Mouse (Mus musculus): ENCODE measurements around the gene Dgkh. TPM values are rescaled to one million over a fixed set of nuclear protein-coding genes. Genes with fewer than 3 reads are reported as not detected.

The Dgkh gene
- total RNA-seq, 2 experiments from 2014 or later = 83.6 to 95.7 TPM

DNA sequence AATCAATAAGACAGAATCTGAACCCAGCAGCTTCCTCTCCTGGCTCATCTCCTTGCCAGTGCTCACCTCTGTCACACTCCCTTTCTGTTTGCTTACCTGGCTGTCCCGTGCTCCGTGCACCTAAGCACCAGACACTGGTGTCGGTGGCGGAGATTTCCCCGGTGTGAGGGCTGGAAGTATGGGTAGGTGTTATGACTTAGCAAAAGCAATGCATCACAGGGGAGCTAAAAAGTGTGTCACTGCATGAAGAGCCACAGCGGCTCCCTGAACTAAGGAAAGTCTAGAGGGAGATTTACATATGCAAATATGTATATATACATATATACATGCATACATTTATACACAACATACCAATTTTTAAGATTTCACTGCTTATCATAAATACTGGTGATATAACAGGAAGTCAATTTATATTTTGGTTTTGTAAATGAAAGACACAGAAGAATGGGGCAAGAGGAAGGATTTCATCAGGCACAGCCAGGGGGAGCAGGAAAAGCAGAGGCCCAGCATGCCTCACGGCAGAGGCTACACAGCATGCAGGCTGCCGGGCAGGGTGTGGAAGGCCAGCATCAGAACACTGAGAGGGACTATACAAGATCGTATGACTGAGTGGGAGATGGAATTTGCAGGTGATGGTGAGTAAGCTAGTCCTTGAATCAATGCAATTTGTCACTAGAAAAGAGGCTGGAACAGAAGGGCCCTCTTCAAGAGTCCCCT, 82.0 kb downstream of the Dgkh start:
- intact Hi-C loops (cut with DNase I) = no loop called here
- DNase-seq (ENCODE audit: low spot score in 2 of 2) = no peak

- no peak for DNase-seq (ENCODE audit: low spot score in 2 of 2)
- intact Hi-C loops (cut with DNase I) = no loop called here
These were observed 82.9 kb downstream of the Dgkh start for GRCm38 (mm10) chr14:78649525-78650274.

DNA sequence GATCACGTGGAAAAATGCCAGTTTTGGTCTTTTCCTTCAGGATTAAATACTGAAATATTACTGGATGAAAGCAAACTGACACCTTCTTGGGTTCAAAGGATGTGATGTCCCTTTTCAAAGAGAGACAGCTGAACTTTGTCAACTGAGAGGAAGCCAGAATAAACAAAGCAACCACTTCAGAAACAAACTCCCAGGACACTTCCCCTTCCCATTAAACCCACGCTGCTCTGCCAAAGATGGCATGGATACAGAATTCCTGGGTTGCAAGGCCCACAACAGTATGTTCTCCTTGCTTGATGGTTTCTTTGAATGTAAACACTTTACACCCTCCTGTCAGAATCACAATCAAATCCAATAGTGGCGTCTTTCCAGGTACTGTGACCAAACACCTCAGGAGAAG, 87.0 kb downstream of the Dgkh start:
- intact Hi-C loops (cut with DNase I) = no loop called here
- DNase-seq (ENCODE audit: low spot score in 2 of 2) = no peak

DNA sequence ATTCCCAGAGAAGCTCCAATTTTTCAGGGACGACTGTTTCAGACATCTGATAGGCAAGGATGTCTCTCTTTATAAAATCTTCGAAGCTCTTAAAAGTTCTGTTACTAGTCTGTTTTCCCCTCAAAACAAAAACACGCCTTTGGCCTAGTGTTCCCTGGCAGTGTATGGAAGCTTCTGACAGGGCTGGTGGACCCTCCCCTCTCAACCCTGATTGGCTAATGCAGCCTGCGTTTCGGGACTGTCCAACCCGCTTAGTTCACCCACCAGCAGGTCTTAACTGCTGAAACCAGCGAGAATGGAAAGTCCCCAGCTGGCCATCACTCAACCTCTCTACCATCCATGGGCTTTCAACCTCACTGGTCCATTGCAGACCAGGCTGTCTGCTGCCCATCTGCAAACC, 91.3 kb downstream of the Dgkh start:
- intact Hi-C loops (cut with DNase I) = no loop called here
- no peak for DNase-seq (ENCODE audit: low spot score in 2 of 2)

DNA sequence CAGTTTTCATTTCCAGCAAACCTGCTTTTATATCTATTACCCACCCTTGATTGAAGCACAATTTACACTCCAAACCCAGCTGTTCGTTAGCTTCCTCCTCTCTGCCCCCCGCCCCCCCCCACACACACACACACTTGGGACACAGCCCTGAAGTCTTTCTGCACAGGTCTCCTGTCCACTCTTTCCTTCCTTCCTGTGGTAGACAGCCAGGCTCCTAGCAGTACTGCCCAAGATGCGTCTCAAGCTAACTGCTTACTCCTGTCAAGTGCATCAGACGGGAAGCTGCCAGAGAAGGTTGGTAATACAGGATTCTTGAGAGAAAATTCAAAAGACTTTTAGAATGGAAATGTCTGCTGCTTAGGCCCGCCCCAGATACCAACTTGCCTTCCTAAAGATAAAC, 92.9 kb downstream of the Dgkh start:
- intact Hi-C loops (cut with DNase I) = no loop called here
- no peak for DNase-seq (ENCODE audit: low spot score in 2 of 2)

- DNase-seq (ENCODE audit: low spot score in 2 of 2) = no peak
- intact Hi-C loops (cut with DNase I) = no loop called here
These were observed 96.8 kb downstream of the Dgkh start for GRCm38 (mm10) chr14:78635612-78636400.

DNA sequence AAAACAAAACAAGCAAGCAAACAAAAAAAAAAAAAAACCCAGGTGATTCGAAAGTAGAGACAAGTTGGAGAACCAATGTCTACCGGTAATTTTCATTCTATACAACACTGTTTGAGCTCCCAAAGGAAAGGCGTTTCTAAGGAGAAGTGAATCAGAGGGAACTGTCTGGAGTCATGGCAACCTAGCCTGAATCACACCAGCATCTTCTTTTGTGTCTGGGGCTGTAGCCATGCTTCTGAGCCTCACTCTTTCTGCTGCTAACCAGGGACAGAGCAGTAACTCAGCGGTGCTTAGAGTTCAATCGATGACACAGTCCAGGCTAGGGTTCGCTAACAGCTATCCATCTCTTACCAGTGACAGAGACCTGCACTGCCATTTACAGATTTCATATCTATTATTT, 99.8 kb downstream of the Dgkh start:
- peak in 1 of 2 experiments; percentile 42 for DNase-seq (ENCODE audit: low spot score in 2 of 2)
- intact Hi-C loops (cut with DNase I) = no loop called here

DNA sequence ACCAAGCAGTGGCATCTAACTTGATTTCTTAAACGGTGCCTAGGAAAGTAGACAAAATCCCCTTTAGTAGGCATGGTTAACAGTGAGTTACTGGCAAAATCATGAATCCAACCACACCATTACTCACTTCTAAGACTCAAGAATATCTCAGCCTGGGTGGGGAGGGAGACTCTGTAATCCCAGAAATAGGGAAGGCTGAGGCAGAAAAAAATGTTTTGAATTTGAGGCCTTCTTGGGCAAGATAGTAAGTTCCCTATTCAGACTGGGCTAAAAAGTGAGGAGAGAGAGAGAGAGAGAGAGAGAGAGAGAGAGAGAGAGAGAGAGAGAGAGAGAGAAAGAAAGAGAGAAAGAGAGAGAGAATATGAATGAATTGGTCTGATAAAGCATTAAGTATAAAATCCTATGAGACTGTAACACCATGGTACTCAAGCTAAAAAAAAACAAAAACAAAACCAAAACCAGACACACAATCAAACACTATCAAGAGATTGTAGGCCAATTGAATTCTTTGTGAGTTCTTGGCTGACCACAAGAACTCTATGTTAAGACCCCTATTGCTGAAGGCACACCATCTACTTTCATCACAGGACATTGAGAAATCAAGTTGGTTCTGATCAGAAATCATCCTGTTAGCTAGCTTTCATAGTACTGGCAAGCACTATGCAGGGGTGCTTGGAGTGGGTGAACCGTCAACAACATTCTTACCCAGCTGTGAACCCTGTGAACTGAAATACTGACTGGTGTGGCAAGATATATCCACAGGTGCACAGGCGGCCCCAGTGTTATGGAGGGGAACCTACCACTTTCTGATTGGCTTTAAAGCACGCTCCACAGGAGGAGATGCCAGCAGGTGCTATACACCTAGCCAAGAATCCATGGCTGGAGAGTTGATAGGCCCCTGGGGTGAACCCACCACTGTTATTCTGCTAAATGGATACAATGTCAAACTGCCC, 101.4 kb downstream of the Dgkh start:
- DNase-seq (ENCODE audit: low spot score in 2 of 2) = no peak
- intact Hi-C loops (cut with DNase I) = no loop called here

DNA sequence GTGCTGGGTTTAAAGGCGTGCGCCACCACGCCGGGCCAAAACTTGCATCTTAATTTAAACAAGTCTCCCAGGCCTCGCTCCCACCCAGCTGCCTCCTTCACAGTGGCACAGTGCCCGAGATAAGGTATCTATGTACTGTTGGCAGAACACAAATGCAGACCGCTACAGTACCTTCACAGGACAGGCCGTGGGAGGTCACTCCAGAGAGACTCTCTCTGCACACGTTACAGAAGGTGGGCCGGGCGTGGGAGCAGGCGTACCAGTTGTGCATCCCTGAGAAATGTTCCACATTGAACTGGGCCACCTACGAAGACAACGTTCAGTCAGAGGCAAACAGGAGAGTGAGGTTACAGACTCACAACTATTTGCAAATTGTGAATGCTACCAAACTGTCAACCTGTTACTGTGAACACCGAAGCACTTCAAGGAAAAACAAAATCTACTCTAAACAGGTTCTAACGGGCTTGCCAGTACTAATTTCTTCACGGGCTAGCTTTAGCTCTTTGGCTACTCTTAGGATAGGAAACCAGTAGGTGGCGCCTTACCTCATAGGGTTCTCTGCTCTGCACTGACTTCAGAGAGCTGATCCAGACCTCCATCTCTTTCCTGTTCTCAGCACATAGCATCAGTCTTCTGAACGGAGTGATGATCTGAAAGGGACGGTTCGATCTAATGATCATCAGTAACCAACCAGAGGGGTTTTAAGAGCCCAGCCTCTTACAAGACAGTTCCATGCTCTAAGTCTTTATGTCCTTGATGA, 104.9 kb downstream of the Dgkh start:
- intact Hi-C loops (cut with DNase I) = no loop called here
- DNase-seq (ENCODE audit: low spot score in 2 of 2) = peak; percentile 44 to 58

GRCm38 (mm10) chr14:78618883-78619295, 113.7 kb downstream of the Dgkh start:
- DNase-seq (ENCODE audit: low spot score in 2 of 2) = no peak
- intact Hi-C loops (cut with DNase I) = no loop called here

DNA sequence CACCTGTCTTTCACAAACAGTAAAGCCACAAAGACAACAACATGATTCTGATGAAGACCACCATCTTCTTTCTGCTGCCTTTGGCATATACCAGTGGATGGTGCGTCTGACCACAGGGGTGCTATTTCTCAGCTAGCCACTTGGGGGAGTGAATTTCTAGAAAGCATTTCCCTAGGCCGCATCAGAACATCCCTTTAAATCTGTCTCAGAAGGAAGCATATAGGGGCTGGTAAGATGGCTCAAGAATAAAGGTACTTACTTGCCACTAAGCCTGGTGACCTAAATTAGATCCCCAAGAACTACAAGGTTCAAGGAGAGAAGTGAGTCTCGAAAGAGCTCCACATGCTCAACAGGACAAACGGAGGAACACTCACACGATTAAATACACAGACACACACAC, 119.0 kb downstream of the Dgkh start:
- peak in 1 of 2 experiments; percentile 56 for DNase-seq (ENCODE audit: low spot score in 2 of 2)
- intact Hi-C loops (cut with DNase I) = no loop called here

DNA sequence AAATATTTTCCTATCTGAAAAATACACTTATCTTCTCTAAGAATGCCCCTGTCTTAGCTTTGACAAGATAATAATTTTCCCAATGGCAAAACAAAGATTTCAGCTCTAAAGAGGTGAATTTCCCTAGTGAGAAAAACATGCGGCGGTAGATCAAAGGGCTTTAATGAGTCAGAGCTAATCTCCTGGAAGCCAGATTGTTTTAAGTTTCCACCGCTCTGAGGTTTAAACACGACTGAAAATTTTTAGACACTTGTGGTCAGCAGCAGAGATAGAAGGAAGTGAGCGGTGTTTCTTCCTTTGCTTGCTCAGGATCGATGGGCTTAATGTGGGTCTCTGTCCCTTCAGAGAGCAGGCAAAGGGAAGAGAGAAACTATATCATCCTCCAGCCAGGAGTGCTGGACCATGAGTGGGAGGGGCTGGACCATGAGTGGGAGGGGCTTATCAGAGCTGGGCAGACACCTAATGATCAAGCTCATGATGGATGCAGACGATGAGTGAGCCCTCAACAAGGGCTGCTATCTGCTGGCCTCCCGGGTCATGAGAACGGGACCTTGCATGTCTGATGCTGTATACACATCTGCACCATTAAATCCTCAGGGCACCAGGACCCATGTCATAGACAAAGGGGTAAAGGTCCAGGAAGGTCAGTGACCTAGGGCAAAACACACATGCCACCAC, 120.3 kb downstream of the Dgkh start:
- intact Hi-C loops (cut with DNase I) = no loop called here
- DNase-seq (ENCODE audit: low spot score in 2 of 2) = no peak

DNA sequence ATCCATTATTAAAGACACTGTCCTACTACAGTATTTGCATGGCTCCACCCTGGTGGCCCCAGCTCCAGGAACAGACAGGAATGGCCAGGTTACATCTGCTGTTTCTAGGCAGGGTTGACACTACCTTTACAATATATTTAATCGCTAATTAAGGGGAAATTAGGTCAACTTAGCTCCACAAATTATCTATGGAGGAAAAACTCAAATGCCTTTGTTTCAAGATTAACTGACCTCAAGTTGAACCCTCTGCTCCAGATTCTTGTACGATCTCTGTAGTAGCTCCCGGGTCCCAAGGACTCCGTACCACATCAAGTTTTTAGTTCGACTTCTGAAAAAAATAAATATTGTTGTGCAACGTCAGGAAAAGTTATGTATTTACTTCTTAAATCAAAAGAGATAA, 137.7 kb downstream of the Dgkh start:
- DNase-seq (ENCODE audit: low spot score in 2 of 2) = no peak
- intact Hi-C loops (cut with DNase I) = no loop called here

DNA sequence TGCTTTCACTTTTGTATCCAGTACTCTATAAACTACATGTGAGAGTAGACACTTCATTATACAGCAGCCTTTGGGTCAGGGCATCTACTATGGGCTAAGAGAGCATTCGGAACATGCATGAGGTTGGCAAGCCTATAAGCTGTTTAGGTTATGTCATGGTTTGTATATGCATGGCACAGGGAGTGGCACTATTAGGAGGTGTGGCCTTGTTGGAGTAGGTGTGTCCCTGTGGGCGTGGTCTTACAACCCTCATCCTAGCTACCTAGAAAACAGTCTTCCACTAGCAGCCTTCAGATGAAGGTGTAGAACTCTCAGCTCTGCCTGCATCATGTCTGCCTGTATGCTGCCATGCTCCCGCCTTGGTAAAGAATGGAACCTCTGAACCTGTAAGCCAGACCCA, 139.6 kb downstream of the Dgkh start:
- DNase-seq (ENCODE audit: low spot score in 2 of 2) = no peak
- intact Hi-C loops (cut with DNase I) = no loop called here

GRCm38 (mm10) chr14:78590335-78590734, 142.2 kb downstream of the Dgkh start:
- DNase-seq (ENCODE audit: low spot score in 2 of 2) = peak; percentile 77 to 85

DNA sequence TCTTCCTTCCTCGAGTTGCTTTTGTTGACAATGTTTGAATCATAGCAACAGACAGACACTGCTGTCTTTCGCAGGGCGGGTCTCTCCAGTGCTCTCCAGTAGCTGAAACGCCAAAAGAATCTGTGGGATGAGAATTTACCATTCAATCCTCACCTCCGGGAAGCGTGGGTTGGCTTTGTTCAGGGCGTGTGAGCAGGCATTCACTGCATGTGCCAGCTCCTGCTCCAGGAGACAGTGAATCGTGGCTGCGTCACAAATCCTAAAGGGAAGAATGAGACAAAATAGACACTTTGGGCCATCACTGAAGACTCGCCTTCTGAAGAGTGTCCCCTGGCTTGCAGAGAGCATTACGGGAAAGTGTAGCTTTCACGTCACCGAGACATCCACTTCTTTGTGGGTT, 148.4 kb downstream of the Dgkh start:
- DNase-seq (ENCODE audit: low spot score in 2 of 2) = peak; percentile 34 to 47
- intact Hi-C loops (cut with DNase I) = no loop called here

More at GRCm38 (mm10) chr14:78590335-78590734, 142.2 kb downstream of the Dgkh start:
- intact Hi-C loops (cut with DNase I) = no loop called here

DNA sequence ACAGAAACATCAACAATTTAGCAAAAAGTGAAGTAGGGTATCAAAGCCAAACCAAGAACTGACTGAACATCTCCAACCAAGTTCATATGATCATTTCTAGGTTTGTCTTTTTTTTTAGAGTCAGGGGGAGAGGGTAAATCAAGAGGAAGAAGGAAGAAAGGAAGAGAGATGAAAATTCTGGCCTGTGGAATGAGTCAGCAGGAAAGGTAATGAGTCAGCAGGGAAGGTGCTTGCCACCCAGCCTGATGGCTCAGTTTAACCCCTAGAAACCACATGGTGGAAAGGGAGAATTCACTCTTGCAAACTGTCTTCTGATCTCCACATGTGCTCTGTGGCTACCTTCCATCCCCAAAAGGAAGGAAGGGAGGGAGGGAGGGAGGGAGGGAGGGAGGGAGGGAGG, 149.4 kb downstream of the Dgkh start:
- intact Hi-C loops (cut with DNase I) = no loop called here
- no peak for DNase-seq (ENCODE audit: low spot score in 2 of 2)

- no peak for DNase-seq (ENCODE audit: low spot score in 2 of 2)
- intact Hi-C loops (cut with DNase I) = no loop called here
These were observed 156.7 kb downstream of the Dgkh start for GRCm38 (mm10) chr14:78575899-78576298.

Data from left cerebral cortex, postnatal 14 days (tissue).